Mouse (Mus musculus): ENCODE data around the gene Ccdc122. TPM values are rescaled to one million over a fixed set of nuclear protein-coding genes. Genes with fewer than 3 reads are reported as not detected.
"Not testable (repeated sequence)": the region's sequence is repeated elsewhere in the genome, so short reads cannot be mapped to it uniquely, and the experiment has no call there.

The Ccdc122 gene
- polyA plus RNA-seq, 1 experiment from 2014 or later: 3.1 TPM

DNA sequence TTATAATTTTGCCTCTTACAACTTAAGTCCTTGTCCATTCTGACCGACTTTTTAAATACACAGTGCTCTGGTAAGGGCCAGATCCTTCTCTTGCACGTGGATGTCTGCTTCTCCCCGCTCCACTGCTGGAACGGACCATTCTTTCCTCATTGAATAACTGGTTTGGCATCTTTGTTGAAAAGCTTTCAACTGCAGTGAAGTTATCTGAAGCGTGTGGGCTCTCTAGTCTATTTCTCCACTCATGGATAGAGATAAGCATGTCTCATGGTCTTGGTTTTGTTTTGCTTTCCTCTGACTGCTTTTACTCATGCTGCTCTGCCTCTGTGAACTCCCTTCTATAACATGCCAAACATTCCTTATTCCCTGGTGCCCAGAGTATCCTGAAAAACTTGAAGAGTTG is 4.1 kb upstream of the Ccdc122 start:
- 0 out of 2 replicates have a peak, but pooled peaks cover 6% of the 10 kb centered on the region for H3K4me1 ChIP-seq (replicated peaks)
- 82% methylated on average over 5 of the region's 5 CpGs for WGBS

DNA sequence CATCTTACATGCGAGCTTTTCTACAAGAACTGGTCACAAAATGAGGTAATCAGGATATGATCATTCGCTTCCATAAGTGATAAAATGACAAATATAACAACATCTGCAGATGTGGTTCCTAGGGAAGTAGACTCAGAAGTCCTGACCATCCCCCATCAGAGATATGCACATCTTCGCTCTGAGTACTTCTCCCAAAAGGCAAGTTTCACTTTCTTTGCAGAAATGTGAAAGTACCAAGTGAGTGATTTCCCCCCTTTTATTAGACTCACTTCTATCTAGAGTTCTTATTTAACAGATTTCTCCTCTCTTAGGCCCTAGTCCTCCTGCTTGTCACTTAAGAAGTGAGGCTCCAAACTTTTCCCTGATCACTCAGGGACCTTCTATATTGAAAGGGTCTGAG is 3.2 kb upstream of the Ccdc122 start:
- Histone ChIP-seq H3K4me3 (replicated peaks) (no peak overlapping the region), H3K9ac (replicated peaks) (no peak overlapping the region), H3K9me3 (no peaks in the 10 kb centered on the region), H3K4me1 (replicated peaks) (0 out of 2 replicates have a peak, but pooled peaks cover 6% of the 10 kb centered on the region), H3K36me3 (no peaks in the 10 kb centered on the region), H3K4me2 (no peak overlapping the region), H3K27ac (no peak overlapping the region), H3K27me3 (0 out of 2 replicates have a peak, but pooled peaks cover 3% of the 10 kb centered on the region)
- WGBS: 96% methylated on average over 3 of the region's 3 CpGs
- no peak for ATAC-seq (ENCODE audit: insufficient number of reproducible peaks, insufficient read depth, low FRiP score, low TSS enrichment, low read depth)

More for the DNA sequence above, 4.1 kb upstream of the Ccdc122 start:
- no peak overlapping the region for H3K27ac ChIP-seq
- H3K9me3 ChIP-seq: no peaks in the 10 kb centered on the region
- H3K9ac ChIP-seq (replicated peaks): no peak overlapping the region
- no peak for ATAC-seq (ENCODE audit: insufficient number of reproducible peaks, insufficient read depth, low FRiP score, low TSS enrichment, low read depth)
- H3K4me3 ChIP-seq (replicated peaks): no peak overlapping the region
- H3K36me3 ChIP-seq: no peaks in the 10 kb centered on the region
- no peak overlapping the region for H3K4me2 ChIP-seq
- H3K27me3 ChIP-seq: 0 out of 2 replicates have a peak, but pooled peaks cover 3% of the 10 kb centered on the region

DNA sequence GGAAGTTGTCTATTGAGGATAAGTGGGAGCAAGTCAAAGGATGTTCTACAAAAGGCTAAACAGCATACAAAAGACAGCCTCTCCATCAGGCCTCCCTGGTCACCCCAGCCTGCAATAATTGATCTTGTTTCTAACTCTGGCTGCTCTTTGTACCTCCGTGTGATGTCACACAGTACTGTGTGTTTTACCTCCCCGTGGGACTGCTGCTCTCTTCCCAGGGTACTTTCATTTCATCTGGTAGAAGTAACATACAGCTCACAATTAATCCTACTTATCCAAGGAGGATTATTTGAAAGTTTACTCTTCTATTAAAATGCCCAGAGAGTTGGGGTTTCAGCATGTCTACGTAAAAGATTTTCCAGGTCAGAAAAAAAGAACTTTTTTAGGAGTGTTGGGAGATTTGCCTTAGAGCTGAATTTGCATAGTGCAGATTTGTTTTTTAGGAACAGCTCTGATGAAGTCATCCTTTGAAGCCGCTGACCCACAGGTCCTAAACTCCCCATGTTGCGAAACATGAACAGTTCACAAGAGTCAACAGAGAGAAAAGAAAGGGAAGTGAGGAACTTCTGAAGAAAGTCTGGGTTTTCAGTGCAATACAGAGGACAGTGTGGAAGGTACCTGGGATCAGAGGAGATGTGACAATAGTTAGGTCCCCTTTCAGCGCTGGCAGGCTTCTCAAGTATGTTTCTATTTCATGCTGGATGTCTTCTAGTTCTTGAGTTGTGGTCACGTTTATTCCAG is 2.2 kb upstream of the Ccdc122 start:
- ATAC-seq (ENCODE audit: insufficient number of reproducible peaks, insufficient read depth, low FRiP score, low TSS enrichment, low read depth): no peak
- Histone ChIP-seq H3K4me2 (no peak overlapping the region), H3K27ac (no peak overlapping the region), H3K36me3 (no peaks in the 10 kb centered on the region), H3K4me1 (replicated peaks) (0 out of 2 replicates have a peak, but pooled peaks cover 6% of the 10 kb centered on the region), H3K4me3 (replicated peaks) (no peak overlapping the region), H3K27me3 (0 out of 2 replicates have a peak, but pooled peaks cover 3% of the 10 kb centered on the region), H3K9me3 (no peaks in the 10 kb centered on the region), H3K9ac (replicated peaks) (no peak overlapping the region)
- WGBS: 68% methylated on average over 7 of the region's 7 CpGs

DNA sequence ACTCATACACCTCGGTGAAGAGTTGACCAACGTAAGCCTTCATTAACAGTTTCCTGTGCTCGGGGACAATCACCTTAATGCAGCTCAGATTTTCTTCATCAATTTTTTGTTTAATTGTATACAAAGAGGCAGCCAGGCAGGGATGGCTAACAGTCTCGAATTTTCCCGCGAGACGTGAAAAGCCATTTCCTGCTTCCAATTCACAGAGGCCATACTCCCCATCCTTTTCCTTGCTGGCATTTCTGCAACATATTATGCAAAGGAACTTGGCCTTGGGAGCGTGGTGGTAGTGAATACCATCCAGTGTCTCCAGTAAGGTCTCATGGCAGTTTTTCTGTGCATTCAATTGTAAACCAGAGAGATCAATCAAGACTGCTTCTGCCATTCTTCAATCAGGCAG is 1.6 kb upstream of the Ccdc122 start:
- no peaks in the 10 kb centered on the region for H3K36me3 ChIP-seq
- no peak for ATAC-seq (ENCODE audit: insufficient number of reproducible peaks, insufficient read depth, low FRiP score, low TSS enrichment, low read depth)
- 0 out of 2 replicates have a peak, but pooled peaks cover 3% of the 10 kb centered on the region for H3K27me3 ChIP-seq
- no peaks in the 10 kb centered on the region for H3K9me3 ChIP-seq
- H3K4me3 ChIP-seq (replicated peaks): no peak overlapping the region
- no peak overlapping the region for H3K4me2 ChIP-seq
- H3K27ac ChIP-seq: no peak overlapping the region
- 86% methylated on average over 8 of the region's 8 CpGs for WGBS
- no peak overlapping the region for H3K9ac ChIP-seq (replicated peaks)
- 0 out of 2 replicates have a peak, but pooled peaks cover 6% of the 10 kb centered on the region for H3K4me1 ChIP-seq (replicated peaks)

DNA sequence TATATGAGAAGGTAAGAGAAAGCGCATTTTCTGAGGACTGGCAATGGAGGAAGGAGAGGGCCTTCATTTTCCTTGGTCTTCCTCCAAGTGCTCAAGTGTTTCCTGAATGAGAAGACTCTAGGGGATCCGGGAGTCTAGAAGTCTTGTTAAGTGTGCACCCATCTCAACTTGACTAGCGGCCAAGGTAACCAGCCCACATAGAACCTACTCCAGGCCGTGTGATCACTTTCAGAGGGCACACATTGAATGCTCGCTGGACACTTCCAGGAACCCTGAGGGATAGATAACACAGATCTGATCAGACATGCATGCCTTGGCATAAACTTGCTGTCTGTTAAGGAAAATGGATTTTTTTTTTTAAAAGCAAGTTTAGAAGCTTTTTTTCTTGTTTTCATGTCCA is 758 bp downstream of the Ccdc122 start:
- no peaks in the 10 kb centered on the region for H3K36me3 ChIP-seq
- 90% methylated on average over 5 of the region's 5 CpGs for WGBS
- no peak overlapping the region for H3K9ac ChIP-seq (replicated peaks)
- no peak for ATAC-seq (ENCODE audit: insufficient number of reproducible peaks, insufficient read depth, low FRiP score, low TSS enrichment, low read depth)
- H3K4me2 ChIP-seq: peak overlapping the region; percentile 78; the same call in 1 of the 2 replicates
- H3K4me3 ChIP-seq (replicated peaks): no peak overlapping the region
- no peak overlapping the region for H3K27ac ChIP-seq
- H3K4me1 ChIP-seq (replicated peaks): 0 out of 2 replicates have a peak, but pooled peaks cover 6% of the 10 kb centered on the region
- H3K27me3 ChIP-seq: 0 out of 2 replicates have a peak, but pooled peaks cover 3% of the 10 kb centered on the region
- H3K9me3 ChIP-seq: no peaks in the 10 kb centered on the region

DNA sequence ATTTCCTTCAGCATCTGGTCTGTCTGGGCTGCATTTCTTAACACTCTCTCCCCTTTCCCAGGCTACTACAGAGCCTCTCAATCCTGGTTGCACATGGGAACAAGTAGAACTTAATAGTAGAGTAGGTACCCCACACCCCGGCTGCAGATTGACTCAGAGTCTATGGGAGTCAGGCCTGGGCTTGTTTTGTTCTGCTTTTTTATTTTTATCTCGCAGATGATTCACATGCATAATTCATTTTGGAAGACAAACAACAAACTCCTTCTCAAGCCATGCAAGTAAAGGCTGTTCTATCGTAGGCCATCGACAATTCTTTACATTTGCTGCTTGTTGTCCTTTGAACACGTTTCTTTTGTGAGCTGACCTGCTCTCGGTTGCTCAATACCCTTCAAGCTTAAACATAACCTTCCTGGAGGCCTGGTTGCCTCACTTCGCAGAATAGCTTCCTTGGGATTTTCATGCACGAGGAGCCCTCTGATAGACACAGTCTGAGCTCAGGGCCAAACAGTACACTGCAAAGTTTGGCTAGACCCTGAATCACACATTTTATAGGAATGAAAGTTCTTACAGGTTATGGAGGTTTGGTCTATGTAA is 1.4 kb downstream of the Ccdc122 start:
- Histone ChIP-seq H3K36me3 (no peaks in the 10 kb centered on the region), H3K9me3 (no peaks in the 10 kb centered on the region), H3K27ac (no peak overlapping the region), H3K9ac (replicated peaks) (no peak overlapping the region), H3K4me1 (replicated peaks) (0 out of 2 replicates have a peak, but pooled peaks cover 6% of the 10 kb centered on the region), H3K4me3 (replicated peaks) (no peak overlapping the region), H3K27me3 (0 out of 2 replicates have a peak, but pooled peaks cover 3% of the 10 kb centered on the region), H3K4me2 (no peak overlapping the region)
- 89% methylated on average over 8 of the region's 8 CpGs for WGBS
- no peak for ATAC-seq (ENCODE audit: insufficient number of reproducible peaks, insufficient read depth, low FRiP score, low TSS enrichment, low read depth)

DNA sequence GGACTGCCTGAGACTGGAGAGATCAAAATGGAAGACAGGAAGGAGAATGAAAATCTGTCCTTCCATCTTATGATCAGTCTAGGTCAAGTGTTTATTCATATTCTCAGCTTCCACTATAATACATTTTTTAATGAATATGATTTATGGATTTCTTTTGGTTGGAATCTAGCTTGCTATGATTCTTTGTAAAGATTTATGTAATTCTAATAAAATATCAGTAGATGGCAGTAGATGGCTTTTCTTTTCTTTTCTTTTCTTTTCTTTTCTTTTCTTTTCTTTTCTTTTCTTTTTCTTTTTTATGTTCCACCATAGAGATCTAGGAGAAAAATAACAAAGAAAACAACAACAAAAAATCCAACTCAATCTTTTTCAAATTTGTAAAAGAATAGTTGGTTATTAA is 16.7 kb downstream of the Ccdc122 start:
- 0 out of 2 replicates have a peak, but pooled peaks cover 5% of the 10 kb centered on the region for H3K9me3 ChIP-seq
- no peak overlapping the region for H3K9ac ChIP-seq (replicated peaks)
- no peak for ATAC-seq (ENCODE audit: insufficient number of reproducible peaks, insufficient read depth, low FRiP score, low TSS enrichment, low read depth)
- no peaks in the 10 kb centered on the region for H3K4me1 ChIP-seq (replicated peaks)
- H3K27me3 ChIP-seq: no peaks in the 10 kb centered on the region
- no peak overlapping the region for H3K4me2 ChIP-seq
- no peaks in the 10 kb centered on the region for H3K36me3 ChIP-seq
- H3K27ac ChIP-seq: no peak overlapping the region
- H3K4me3 ChIP-seq (replicated peaks): no peak overlapping the region

DNA sequence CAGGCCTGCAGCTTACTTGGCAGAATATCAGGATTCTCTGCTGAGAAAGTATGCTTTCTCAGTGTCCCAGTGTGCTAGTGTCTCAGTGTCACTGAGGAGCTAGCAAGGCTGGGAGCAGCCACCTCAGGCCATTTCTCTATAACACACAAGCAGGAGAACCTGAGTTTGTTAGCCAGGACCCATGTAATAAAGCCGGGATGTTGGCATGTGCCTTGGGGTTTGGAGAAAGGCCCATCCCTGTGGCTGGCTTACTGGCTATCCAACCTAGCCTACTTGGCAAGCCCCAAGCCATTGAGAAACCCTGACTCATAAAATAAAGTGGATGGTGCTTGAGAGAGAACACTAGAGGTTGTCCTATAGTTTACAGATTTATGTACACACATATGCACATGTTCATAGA is 32.8 kb downstream of the Ccdc122 start:
- no peaks in the 10 kb centered on the region for H3K36me3 ChIP-seq
- no peak overlapping the region for H3K4me3 ChIP-seq (replicated peaks)
- no peaks in the 10 kb centered on the region for H3K27me3 ChIP-seq
- no peak for ATAC-seq (ENCODE audit: insufficient number of reproducible peaks, insufficient read depth, low FRiP score, low TSS enrichment, low read depth)
- H3K9ac ChIP-seq (replicated peaks): no peak overlapping the region
- 83% methylated on average over 1 of the region's 1 CpGs for WGBS
- H3K4me1 ChIP-seq (replicated peaks): no peaks in the 10 kb centered on the region
- no peak overlapping the region for H3K27ac ChIP-seq
- H3K9me3 ChIP-seq: no peaks in the 10 kb centered on the region
- H3K4me2 ChIP-seq: no peak overlapping the region

DNA sequence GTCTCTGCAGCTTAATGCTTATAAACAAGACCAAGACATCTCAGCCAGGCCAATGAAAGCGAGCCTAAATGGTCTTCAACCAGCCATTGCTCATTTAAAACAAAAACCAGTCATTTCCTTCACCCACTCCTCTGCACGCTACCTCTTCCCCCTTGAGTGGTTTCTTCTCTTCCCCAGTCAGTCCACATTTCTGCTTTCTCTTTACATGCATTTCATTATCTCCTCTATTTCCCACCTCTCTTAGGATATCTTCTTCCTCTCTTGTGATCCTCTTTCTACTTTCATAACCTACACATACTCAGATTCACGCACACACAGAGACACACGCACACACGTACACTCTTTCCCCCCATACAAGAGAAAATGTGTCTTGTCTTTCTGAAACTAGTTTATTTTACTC is 44.7 kb downstream of the Ccdc122 start:
- Histone ChIP-seq H3K4me1 (replicated peaks) (no peaks in the 10 kb centered on the region), H3K9ac (replicated peaks) (no peak overlapping the region), H3K27me3 (no peaks in the 10 kb centered on the region), H3K9me3 (no peaks in the 10 kb centered on the region), H3K36me3 (no peaks in the 10 kb centered on the region), H3K27ac (no peak overlapping the region), H3K4me3 (replicated peaks) (no peak overlapping the region), H3K4me2 (no peak overlapping the region)
- 88% methylated on average over 5 of the region's 5 CpGs for WGBS
- ATAC-seq (ENCODE audit: insufficient number of reproducible peaks, insufficient read depth, low FRiP score, low TSS enrichment, low read depth): no peak

DNA sequence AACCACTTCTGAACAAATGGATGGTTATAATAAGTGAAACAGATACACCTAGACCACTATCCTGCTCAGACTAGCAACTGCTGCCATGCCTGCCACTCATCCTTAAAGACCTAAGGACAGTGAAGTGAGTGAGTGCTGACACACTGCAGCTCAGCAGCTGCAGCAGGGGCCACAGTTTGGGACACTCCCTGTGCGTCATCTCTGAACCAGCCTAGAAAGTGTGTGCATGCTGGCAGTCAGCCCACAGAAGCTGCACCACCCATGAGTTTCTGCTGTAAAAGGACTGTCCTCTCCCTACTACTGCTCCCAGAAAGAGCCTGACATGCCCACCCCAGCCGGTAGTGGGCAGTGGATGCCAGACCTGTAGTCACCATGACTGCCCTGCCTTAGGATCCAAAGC is 63.7 kb downstream of the Ccdc122 start:
- no peak overlapping the region for H3K4me3 ChIP-seq (replicated peaks)
- H3K9me3 ChIP-seq: no peaks in the 10 kb centered on the region
- H3K36me3 ChIP-seq: no peaks in the 10 kb centered on the region
- H3K27me3 ChIP-seq: no peaks in the 10 kb centered on the region
- ATAC-seq (ENCODE audit: insufficient number of reproducible peaks, insufficient read depth, low FRiP score, low TSS enrichment, low read depth): no peak
- whole genome bisulfite sequencing: 77% methylated on average over 2 of the region's 2 CpGs
- H3K27ac ChIP-seq: no peak overlapping the region
- no peak overlapping the region for H3K9ac ChIP-seq (replicated peaks)
- no peak overlapping the region for H3K4me2 ChIP-seq
- H3K4me1 ChIP-seq (replicated peaks): no peaks in the 10 kb centered on the region

DNA sequence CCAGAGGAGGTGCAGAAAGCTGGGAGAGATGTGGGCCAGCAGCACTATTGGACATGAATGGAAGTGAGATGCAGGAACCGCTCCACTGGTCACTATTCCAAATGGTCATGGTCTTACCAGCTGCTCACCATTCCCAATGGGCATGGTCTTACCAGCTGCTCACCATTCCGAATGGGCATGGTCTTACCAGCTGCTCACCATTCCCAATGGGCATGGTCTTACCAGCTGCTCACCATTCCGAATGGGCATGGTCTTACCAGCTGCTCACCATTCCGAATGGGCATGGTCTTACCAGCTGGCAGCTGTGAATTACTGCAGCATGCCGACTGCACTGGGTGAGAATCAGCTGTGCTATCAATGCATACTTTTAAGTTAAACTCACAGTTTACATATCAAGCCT is 74.0 kb downstream of the Ccdc122 start:
- not testable (repeated sequence) for H3K36me3 ChIP-seq; H3K4me3 ChIP-seq (replicated peaks); H3K4me1 ChIP-seq (replicated peaks); H3K27me3 ChIP-seq; H3K27ac ChIP-seq; H3K9ac ChIP-seq (replicated peaks); ATAC-seq (ENCODE audit: insufficient number of reproducible peaks, insufficient read depth, low FRiP score, low TSS enrichment, low read depth); H3K4me2 ChIP-seq; H3K9me3 ChIP-seq
- WGBS: 81% methylated on average over 5 of the region's 5 CpGs

All from limb, embryonic 12.5 days (tissue).